21 mouse cellular contexts compared by ENCODE assay signal in genomic region chr1:179174241-179174640, GRCm38 (mm10).
"Had no signal": no experiment of that assay in that cellular context is flagged by ENCODE, and none has a peak within 500 bp of the region (broad histone marks: within the 10 kb centered on the region; RNA-seq: fewer than 3 reads in every experiment).

No protein-coding gene starts in this region.

- H3K27me3 ChIP-seq: midbrain, embryonic 12.5 days; neural tube, embryonic 13.5 days; neural tube, embryonic 15.5 days; stomach, embryonic 15.5 days had no signal

- H3K27ac ChIP-seq: midbrain, embryonic 10.5 days; midbrain, embryonic 12.5 days; neural tube, embryonic 13.5 days; neural tube, embryonic 15.5 days; stomach, embryonic 15.5 days; stomach, postnatal 0 days had no signal

- H3K36me3 ChIP-seq: midbrain, embryonic 10.5 days; midbrain, embryonic 12.5 days; neural tube, embryonic 13.5 days; neural tube, embryonic 15.5 days; stomach, embryonic 15.5 days had no signal

- H3K4me1 ChIP-seq: midbrain, embryonic 10.5 days; neural tube, embryonic 15.5 days; stomach, embryonic 15.5 days had no signal

- DNase-seq: lung, adult 18-20 months; lung, embryonic 14.5 days; lung, postnatal 10 days; lung, postnatal 4 days; midbrain, embryonic 14.5 days; retina, postnatal 1 day; right cerebral cortex, adult 18-20 months; right cerebral cortex, postnatal 25 days; right cerebral cortex, postnatal 4 days; spleen, adult 18-20 months; thymus, adult 18-20 months; thymus, postnatal 14 days; thymus, postnatal 36 days had no signal

- H3K9ac ChIP-seq: lung, embryonic 14.5 days; midbrain, embryonic 12.5 days; neural tube, embryonic 13.5 days; neural tube, embryonic 15.5 days; stomach, embryonic 15.5 days had no signal

- H3K9me3 ChIP-seq: midbrain, embryonic 10.5 days; midbrain, embryonic 12.5 days; neural tube, embryonic 13.5 days; neural tube, embryonic 15.5 days; stomach, embryonic 15.5 days had no signal

- ATAC-seq: midbrain, embryonic 16.5 days had no signal

- H3K4me3 ChIP-seq: midbrain, embryonic 10.5 days; midbrain, embryonic 12.5 days; myocyte; neural tube, embryonic 13.5 days; neural tube, embryonic 15.5 days; stomach, embryonic 15.5 days had no signal
